Mouse (Mus musculus): ENCODE results near the gene Fam53a. TPM values are rescaled to one million over a fixed set of nuclear protein-coding genes. Genes with fewer than 3 reads are reported as not detected.

Gene Fam53a
- polyA plus RNA-seq, 1 experiment, result not detected

GRCm38 (mm10) chr5:33640652-33641051 is 11.2 kb upstream of the Fam53a start:
- Histone ChIP-seq H3K4me3 (ENCODE audit: insufficient read depth, low read depth, low read length) (no peak overlapping the region), H3K4me1 (ENCODE audit: control insufficient read depth, insufficient read depth, low read length) (no peaks in the 10 kb centered on the region), H3K27ac (ENCODE audit: insufficient read depth, low read depth, low read length) (no peak overlapping the region)
- 30% methylated on average over 3 of the region's 3 CpGs for WGBS
- TF ChIP-seq POLR2A (IDR thresholded peaks at IDR 0.05; ENCODE audit: insufficient read depth, low read depth, low read length), result no peak
- no peak for TF ChIP-seq CTCF (IDR thresholded peaks at IDR 0.05; ENCODE audit: insufficient read depth, low read depth, low read length)

GRCm38 (mm10) chr5:33638826-33639225 is 9.4 kb upstream of the Fam53a start:
- H3K27ac ChIP-seq (ENCODE audit: insufficient read depth, low read depth, low read length), result no peak overlapping the region
- H3K4me3 ChIP-seq (ENCODE audit: insufficient read depth, low read depth, low read length), result no peak overlapping the region
- TF ChIP-seq CTCF (IDR thresholded peaks at IDR 0.05; ENCODE audit: insufficient read depth, low read depth, low read length) (no peak), POLR2A (IDR thresholded peaks at IDR 0.05; ENCODE audit: insufficient read depth, low read depth, low read length) (no peak)
- 75% methylated on average over 4 of the region's 4 CpGs for whole genome bisulfite sequencing
- no peaks in the 10 kb centered on the region for H3K4me1 ChIP-seq (ENCODE audit: control insufficient read depth, insufficient read depth, low read length)

GRCm38 (mm10) chr5:33637606-33638350 is 8.3 kb upstream of the Fam53a start:
- TF ChIP-seq POLR2A (IDR thresholded peaks at IDR 0.05; ENCODE audit: insufficient read depth, low read depth, low read length), result no peak
- TF ChIP-seq CTCF (IDR thresholded peaks at IDR 0.05; ENCODE audit: insufficient read depth, low read depth, low read length), result no peak
- WGBS, result 86% methylated on average over 3 of the region's 3 CpGs
- Histone ChIP-seq H3K27ac (ENCODE audit: insufficient read depth, low read depth, low read length) (no peak overlapping the region), H3K4me3 (ENCODE audit: insufficient read depth, low read depth, low read length) (no peak overlapping the region), H3K4me1 (ENCODE audit: control insufficient read depth, insufficient read depth, low read length) (no peaks in the 10 kb centered on the region)

- Histone ChIP-seq H3K27ac (ENCODE audit: insufficient read depth, low read depth, low read length) (no peak overlapping the region), H3K4me3 (ENCODE audit: insufficient read depth, low read depth, low read length) (no peak overlapping the region), H3K4me1 (ENCODE audit: control insufficient read depth, insufficient read depth, low read length) (peaks cover 4% of the 10 kb centered on the region; the same call in 1 of the 2 replicates)
- TF ChIP-seq CTCF (IDR thresholded peaks at IDR 0.05; ENCODE audit: insufficient read depth, low read depth, low read length) (no peak), POLR2A (IDR thresholded peaks at IDR 0.05; ENCODE audit: insufficient read depth, low read depth, low read length) (no peak)
- 90% methylated on average over 3 of the region's 3 CpGs for WGBS
These were observed 5.9 kb upstream of the Fam53a start for GRCm38 (mm10) chr5:33635361-33635760.

GRCm38 (mm10) chr5:33632526-33632925 is 3.1 kb upstream of the Fam53a start:
- no peak overlapping the region for H3K4me3 ChIP-seq (ENCODE audit: insufficient read depth, low read depth, low read length)
- no peak overlapping the region for H3K27ac ChIP-seq (ENCODE audit: insufficient read depth, low read depth, low read length)
- WGBS, result 41% methylated on average over 1 of the region's 1 CpGs
- peaks cover 7% of the 10 kb centered on the region for H3K4me1 ChIP-seq (ENCODE audit: control insufficient read depth, insufficient read depth, low read length)
- TF ChIP-seq POLR2A (IDR thresholded peaks at IDR 0.05; ENCODE audit: insufficient read depth, low read depth, low read length) (no peak), CTCF (IDR thresholded peaks at IDR 0.05; ENCODE audit: insufficient read depth, low read depth, low read length) (no peak)

- WGBS, result 84% methylated on average over 4 of the region's 4 CpGs
These were observed 1.2 kb upstream of the Fam53a start for GRCm38 (mm10) chr5:33630615-33631014.

GRCm38 (mm10) chr5:33630061-33630460 is 626 bp upstream of the Fam53a start:
- TF ChIP-seq CTCF (IDR thresholded peaks at IDR 0.05; ENCODE audit: insufficient read depth, low read depth, low read length) (no peak), POLR2A (IDR thresholded peaks at IDR 0.05; ENCODE audit: insufficient read depth, low read depth, low read length) (no peak)
- Histone ChIP-seq H3K4me1 (ENCODE audit: control insufficient read depth, insufficient read depth, low read length) (peaks cover 7% of the 10 kb centered on the region), H3K27ac (ENCODE audit: insufficient read depth, low read depth, low read length) (peak overlapping the region; percentile 42), H3K4me3 (ENCODE audit: insufficient read depth, low read depth, low read length) (peak overlapping the region; percentile 88)
- WGBS, result 4% methylated on average over 9 of the region's 9 CpGs

More at GRCm38 (mm10) chr5:33630615-33631014, 1.2 kb upstream of the Fam53a start:
- Histone ChIP-seq H3K4me1 (ENCODE audit: control insufficient read depth, insufficient read depth, low read length) (peaks cover 7% of the 10 kb centered on the region), H3K27ac (ENCODE audit: insufficient read depth, low read depth, low read length) (no peak overlapping the region), H3K4me3 (ENCODE audit: insufficient read depth, low read depth, low read length) (no peak overlapping the region)
- TF ChIP-seq CTCF (IDR thresholded peaks at IDR 0.05; ENCODE audit: insufficient read depth, low read depth, low read length) (no peak), POLR2A (IDR thresholded peaks at IDR 0.05; ENCODE audit: insufficient read depth, low read depth, low read length) (no peak)

GRCm38 (mm10) chr5:33628820-33629300 is 575 bp downstream of the Fam53a start:
- Histone ChIP-seq H3K4me3 (ENCODE audit: insufficient read depth, low read depth, low read length) (peak overlapping the region; percentile 88), H3K27ac (ENCODE audit: insufficient read depth, low read depth, low read length) (peak overlapping the region; percentile 83), H3K4me1 (ENCODE audit: control insufficient read depth, insufficient read depth, low read length) (peaks cover 7% of the 10 kb centered on the region)
- WGBS, result under 1% methylated on average over 24 of the region's 24 CpGs
- TF ChIP-seq POLR2A (IDR thresholded peaks at IDR 0.05; ENCODE audit: insufficient read depth, low read depth, low read length) (no peak), CTCF (IDR thresholded peaks at IDR 0.05; ENCODE audit: insufficient read depth, low read depth, low read length) (no peak)

- WGBS, result 27% methylated on average over 4 of the region's 4 CpGs
- Histone ChIP-seq H3K27ac (ENCODE audit: insufficient read depth, low read depth, low read length) (no peak overlapping the region), H3K4me3 (ENCODE audit: insufficient read depth, low read depth, low read length) (no peak overlapping the region), H3K4me1 (ENCODE audit: control insufficient read depth, insufficient read depth, low read length) (peaks cover 7% of the 10 kb centered on the region)
- no peak for TF ChIP-seq POLR2A (IDR thresholded peaks at IDR 0.05; ENCODE audit: insufficient read depth, low read depth, low read length)
- no peak for TF ChIP-seq CTCF (IDR thresholded peaks at IDR 0.05; ENCODE audit: insufficient read depth, low read depth, low read length)
These were observed 1.5 kb downstream of the Fam53a start for GRCm38 (mm10) chr5:33627968-33628367.

Measured in olfactory bulb, adult 2 months (tissue).